27 mouse cellular contexts compared by ENCODE assay signal in genomic region chr2:171406057-171406456, GRCm38 (mm10).
DNase-seq lines count a peak whose midpoint lies in the region; ATAC-seq lines count a peak whose summit lies in the region.
"Had no signal": no experiment of that assay in that cellular context is flagged by ENCODE, and none has a peak within 500 bp of the region (broad histone marks: within the 10 kb centered on the region; RNA-seq: fewer than 3 reads in every experiment).

No protein-coding gene starts in this region.

- WGBS in forebrain, embryonic 14.5 days: 54% methylated on average over 2 of the region's 2 CpGs
- 78% methylated on average over 2 of the region's 2 CpGs for WGBS in forebrain, embryonic 10.5 days
- 19% methylated on average over 2 of the region's 2 CpGs for WGBS in limb, embryonic 11.5 days
- WGBS in limb, embryonic 10.5 days: 18% methylated on average over 2 of the region's 2 CpGs
- WGBS in embryonic facial prominence, embryonic 14.5 days: 52% methylated on average over 2 of the region's 2 CpGs
- 75% methylated on average over 2 of the region's 2 CpGs for WGBS in heart, embryonic 10.5 days

- no peak overlapping the region for H3K4me3 ChIP-seq in forebrain, embryonic 14.5 days (ENCODE audit: low read depth, low read length)
- H3K4me3 ChIP-seq in forebrain, embryonic 10.5 days: no peak overlapping the region
- H3K4me3 ChIP-seq in limb, embryonic 11.5 days (ENCODE audit: low read depth, low read length): no peak overlapping the region
- H3K4me3 ChIP-seq in limb, embryonic 10.5 days: no peak overlapping the region
- H3K4me3 ChIP-seq in embryonic facial prominence, embryonic 14.5 days (ENCODE audit: low read depth, low read length): no peak overlapping the region
- H3K4me3 ChIP-seq in heart, embryonic 10.5 days: no peak overlapping the region
- H3K4me3 ChIP-seq: embryonic facial prominence, embryonic 15.5 days; hindbrain, embryonic 15.5 days; intestine, embryonic 15.5 days; limb, embryonic 15.5 days; megakaryocyte, embryonic 14.5 days; midbrain, embryonic 15.5 days; neural tube, embryonic 13.5 days had no signal

- H3K9me3 ChIP-seq in forebrain, embryonic 14.5 days (replicated peaks; ENCODE audit: control insufficient read depth, low read length): no peaks in the 10 kb centered on the region
- no peaks in the 10 kb centered on the region for H3K9me3 ChIP-seq in forebrain, embryonic 10.5 days
- no peaks in the 10 kb centered on the region for H3K9me3 ChIP-seq in limb, embryonic 11.5 days (ENCODE audit: control insufficient read depth, low read length)
- no peaks in the 10 kb centered on the region for H3K9me3 ChIP-seq in limb, embryonic 10.5 days (replicated peaks)
- no peaks in the 10 kb centered on the region for H3K9me3 ChIP-seq in embryonic facial prominence, embryonic 14.5 days (ENCODE audit: control insufficient read depth, low read length)
- H3K9me3 ChIP-seq in heart, embryonic 10.5 days: no peaks in the 10 kb centered on the region
- H3K9me3 ChIP-seq: embryonic facial prominence, embryonic 15.5 days; hindbrain, embryonic 15.5 days; intestine, embryonic 15.5 days; limb, embryonic 15.5 days; midbrain, embryonic 15.5 days; neural tube, embryonic 13.5 days had no signal

- H3K27me3 ChIP-seq in forebrain, embryonic 14.5 days (replicated peaks; ENCODE audit: control insufficient read depth, insufficient read depth, low read length): no peaks in the 10 kb centered on the region
- H3K27me3 ChIP-seq in forebrain, embryonic 10.5 days (ENCODE audit: poor library complexity, severe bottlenecking): no peaks in the 10 kb centered on the region
- no peaks in the 10 kb centered on the region for H3K27me3 ChIP-seq in limb, embryonic 11.5 days (ENCODE audit: control insufficient read depth, insufficient read depth, low read length)
- H3K27me3 ChIP-seq in limb, embryonic 10.5 days (ENCODE audit: low read depth, poor library complexity, severe bottlenecking): no peaks in the 10 kb centered on the region
- H3K27me3 ChIP-seq in embryonic facial prominence, embryonic 14.5 days (replicated peaks; ENCODE audit: control insufficient read depth, insufficient read depth, low read length): no peaks in the 10 kb centered on the region
- H3K27me3 ChIP-seq in heart, embryonic 10.5 days (ENCODE audit: insufficient read depth, poor library complexity, severe bottlenecking): no peaks in the 10 kb centered on the region
- H3K27me3 ChIP-seq: CH12.LX; embryonic facial prominence, embryonic 15.5 days; hindbrain, embryonic 15.5 days; intestine, embryonic 15.5 days; megakaryocyte, embryonic 14.5 days; midbrain, embryonic 15.5 days; neural tube, embryonic 13.5 days; Patski had no signal

- H3K9ac ChIP-seq in forebrain, embryonic 14.5 days (ENCODE audit: low read length): no peak overlapping the region
- H3K9ac ChIP-seq in limb, embryonic 11.5 days (ENCODE audit: low read length): no peak overlapping the region
- no peak overlapping the region for H3K9ac ChIP-seq in embryonic facial prominence, embryonic 14.5 days (ENCODE audit: low read depth, low read length)
- H3K9ac ChIP-seq: embryonic facial prominence, embryonic 15.5 days; hindbrain, embryonic 15.5 days; intestine, embryonic 15.5 days; limb, embryonic 15.5 days; liver, embryonic 14.5 days; lung, embryonic 14.5 days; midbrain, embryonic 15.5 days; neural tube, embryonic 13.5 days had no signal

- ATAC-seq in forebrain, embryonic 14.5 days: peak; percentile 65
- no peak for ATAC-seq in limb, embryonic 11.5 days (ENCODE audit: insufficient number of reproducible peaks, low FRiP score, low TSS enrichment, low read depth)
- ATAC-seq in embryonic facial prominence, embryonic 14.5 days (ENCODE audit: low read depth): no peak
- ATAC-seq: intestine, embryonic 15.5 days; midbrain, embryonic 15.5 days; Patski had no signal

- H3K27ac ChIP-seq in forebrain, embryonic 14.5 days (ENCODE audit: low read depth, low read length): no peak overlapping the region
- H3K27ac ChIP-seq in forebrain, embryonic 10.5 days: no peak overlapping the region
- no peak overlapping the region for H3K27ac ChIP-seq in limb, embryonic 11.5 days (replicated peaks; ENCODE audit: low read depth, low read length)
- H3K27ac ChIP-seq in limb, embryonic 10.5 days: no peak overlapping the region
- no peak overlapping the region for H3K27ac ChIP-seq in embryonic facial prominence, embryonic 14.5 days (replicated peaks; ENCODE audit: low read depth, low read length)
- H3K27ac ChIP-seq in heart, embryonic 10.5 days: no peak overlapping the region
- H3K27ac ChIP-seq: embryonic facial prominence, embryonic 15.5 days; hindbrain, embryonic 15.5 days; intestine, embryonic 15.5 days; limb, embryonic 15.5 days; liver, embryonic 14.5 days; midbrain, embryonic 15.5 days; neural tube, embryonic 13.5 days had no signal

- H3K4me2 ChIP-seq in forebrain, embryonic 14.5 days (ENCODE audit: low read length): no peak overlapping the region
- no peak overlapping the region for H3K4me2 ChIP-seq in limb, embryonic 11.5 days (ENCODE audit: low read depth, severe bottlenecking)
- no peak overlapping the region for H3K4me2 ChIP-seq in embryonic facial prominence, embryonic 14.5 days (ENCODE audit: low read depth, low read length)
- H3K4me2 ChIP-seq: embryonic facial prominence, embryonic 15.5 days; heart, embryonic 11.5 days; hindbrain, embryonic 15.5 days; intestine, embryonic 15.5 days; limb, embryonic 15.5 days; lung, embryonic 14.5 days; midbrain, embryonic 15.5 days; neural tube, embryonic 13.5 days had no signal

- no peaks in the 10 kb centered on the region for H3K4me1 ChIP-seq in forebrain, embryonic 14.5 days (ENCODE audit: control insufficient read depth, insufficient read depth, low read length)
- no peaks in the 10 kb centered on the region for H3K4me1 ChIP-seq in forebrain, embryonic 10.5 days
- H3K4me1 ChIP-seq in limb, embryonic 11.5 days (ENCODE audit: control insufficient read depth, insufficient read depth, low read length): no peaks in the 10 kb centered on the region
- H3K4me1 ChIP-seq in limb, embryonic 10.5 days: peaks cover 19% of the 10 kb centered on the region
- no peaks in the 10 kb centered on the region for H3K4me1 ChIP-seq in embryonic facial prominence, embryonic 14.5 days (ENCODE audit: control insufficient read depth, insufficient read depth, low read length)
- no peaks in the 10 kb centered on the region for H3K4me1 ChIP-seq in heart, embryonic 10.5 days
- H3K4me1 ChIP-seq: embryonic facial prominence, embryonic 15.5 days; hindbrain, embryonic 15.5 days; intestine, embryonic 15.5 days; limb, embryonic 15.5 days; megakaryocyte, embryonic 14.5 days; midbrain, embryonic 15.5 days; neural tube, embryonic 13.5 days had no signal

- no peaks in the 10 kb centered on the region for H3K36me3 ChIP-seq in forebrain, embryonic 14.5 days (ENCODE audit: control insufficient read depth, insufficient read depth, low read length)
- H3K36me3 ChIP-seq in forebrain, embryonic 10.5 days (replicated peaks): no peaks in the 10 kb centered on the region
- no peaks in the 10 kb centered on the region for H3K36me3 ChIP-seq in limb, embryonic 11.5 days (ENCODE audit: control insufficient read depth, insufficient read depth, low read length)
- H3K36me3 ChIP-seq in limb, embryonic 10.5 days: no peaks in the 10 kb centered on the region
- no peaks in the 10 kb centered on the region for H3K36me3 ChIP-seq in embryonic facial prominence, embryonic 14.5 days (ENCODE audit: control insufficient read depth, insufficient read depth, low read length)
- no peaks in the 10 kb centered on the region for H3K36me3 ChIP-seq in heart, embryonic 10.5 days
- H3K36me3 ChIP-seq: embryonic facial prominence, embryonic 15.5 days; G1E; hindbrain, embryonic 15.5 days; intestine, embryonic 15.5 days; limb, embryonic 15.5 days; midbrain, embryonic 15.5 days; neural tube, embryonic 13.5 days had no signal

- DNase-seq in forebrain, embryonic 14.5 days (ENCODE audit: low spot score): peak; percentile 64
- DNase-seq in forebrain, embryonic 10.5 days (ENCODE audit: extremely low spot score, low spot score): no peak
- DNase-seq in limb, embryonic 11.5 days (ENCODE audit: low spot score): peak; percentile 36
- DNase-seq in limb, embryonic 10.5 days (ENCODE audit: low spot score): no peak
- DNase-seq in embryonic facial prominence, embryonic 14.5 days (ENCODE audit: low spot score): peak; percentile 25
- peak; percentile 56 for DNase-seq in mesoderm, embryonic 11.5 days (ENCODE audit: low read depth, low spot score)
- no peak for DNase-seq in heart, embryonic 10.5 days (ENCODE audit: low spot score)
- DNase-seq in adrenal gland, adult 8-10 months: no peak
- DNase-seq: B cell, adult 2 months; cerebellum, adult 2 months; cerebellum, postnatal 36 days; kidney, adult 8-10 months; kidney, postnatal 36 days; lung, embryonic 14.5 days; thymus, postnatal 14 days had no signal

Comparison
In these comparisons a context has a peak if more than half of its experiments do, and no peak if none do; other contexts are left out.
1. DNase-seq: peak in forebrain, embryonic 14.5 days (single experiment), limb, embryonic 11.5 days (single experiment), embryonic facial prominence, embryonic 14.5 days (single experiment) and mesoderm, embryonic 11.5 days (single experiment); none in forebrain, embryonic 10.5 days (single experiment), limb, embryonic 10.5 days (single experiment), heart, embryonic 10.5 days (single experiment) and adrenal gland, adult 8-10 months (single experiment).